In genomic region chr7:34877820-34878219, GRCm38 (mm10) we compare ENCODE assay signal across 15 mouse cellular contexts. TPM values are rescaled to one million over a fixed set of nuclear protein-coding genes. Genes with fewer than 3 reads are reported as not detected.
DNase-seq lines count a peak whose midpoint lies in the region; ATAC-seq and TF ChIP-seq lines count a peak whose summit lies in the region.
"Had no signal": no experiment of that assay in that cellular context is flagged by ENCODE, and none has a peak within 500 bp of the region (broad histone marks: within the 10 kb centered on the region; RNA-seq: fewer than 3 reads in every experiment).

No protein-coding gene starts in this region.

- no peak for TF ChIP-seq CTCF in E14TG2a.4 (conservative IDR thresholded peaks at IDR 0.05; ENCODE audit: low read length)

- no peaks in the 10 kb centered on the region for H3K9me3 ChIP-seq in forebrain, embryonic 15.5 days
- no peaks in the 10 kb centered on the region for H3K9me3 ChIP-seq in forebrain, embryonic 10.5 days
- no peaks in the 10 kb centered on the region for H3K9me3 ChIP-seq in E14TG2a.4 (ENCODE audit: low read length)
- no peaks in the 10 kb centered on the region for H3K9me3 ChIP-seq in embryonic facial prominence, embryonic 14.5 days (ENCODE audit: control insufficient read depth, low read length)
- H3K9me3 ChIP-seq: heart, embryonic 13.5 days; intestine, embryonic 15.5 days; liver, embryonic 12.5 days had no signal

- intact Hi-C loops in left cerebral cortex, postnatal 14 days (cut with DNase I) = no loop called here
- intact Hi-C loops in left cerebral cortex, postnatal 10 days (cut with DNase I) = no loop called here

- DNase-seq in forebrain, embryonic 10.5 days (ENCODE audit: extremely low spot score, low spot score) = no peak
- DNase-seq in left cerebral cortex, postnatal 14 days (ENCODE audit: low spot score in 2 of 2) = peak; percentile 27 to 56
- no peak for DNase-seq in left cerebral cortex, postnatal 10 days (ENCODE audit: extremely low spot score in 1 of 2, low spot score in 2 of 2)
- peak; percentile 59 for DNase-seq in embryonic facial prominence, embryonic 14.5 days (ENCODE audit: low spot score)
- DNase-seq in adrenal gland, adult 8-10 months = no peak
- no peak for DNase-seq in kidney, postnatal 14 days
- DNase-seq: B cell, adult 2 months; cerebellum, adult 11-12 months had no signal

- no peak for ATAC-seq in forebrain, embryonic 15.5 days (replicated peaks)
- ATAC-seq in embryonic facial prominence, embryonic 14.5 days (ENCODE audit: low read depth) = no peak
- ATAC-seq: intestine, embryonic 15.5 days; liver, embryonic 12.5 days had no signal

- peaks cover 4% of the 10 kb centered on the region; the same call in 1 of the 2 replicates for H3K4me1 ChIP-seq in forebrain, embryonic 15.5 days
- no peaks in the 10 kb centered on the region for H3K4me1 ChIP-seq in forebrain, embryonic 10.5 days
- peaks cover 43% of the 10 kb centered on the region for H3K4me1 ChIP-seq in E14TG2a.4 (replicated peaks; ENCODE audit: low read depth, low read length)
- no peaks in the 10 kb centered on the region for H3K4me1 ChIP-seq in embryonic facial prominence, embryonic 14.5 days (ENCODE audit: control insufficient read depth, insufficient read depth, low read length)
- H3K4me1 ChIP-seq: heart, embryonic 13.5 days; intestine, embryonic 15.5 days; liver, embryonic 12.5 days had no signal

- H3K27ac ChIP-seq in forebrain, embryonic 15.5 days (replicated peaks) = 0 out of 2 replicates have a peak overlapping the region, but pooled peaks have one; percentile 46
- no peak overlapping the region for H3K27ac ChIP-seq in forebrain, embryonic 10.5 days
- H3K27ac ChIP-seq in embryonic facial prominence, embryonic 14.5 days (replicated peaks; ENCODE audit: low read depth, low read length) = no peak overlapping the region
- H3K27ac ChIP-seq: heart, embryonic 13.5 days; intestine, embryonic 15.5 days; kidney, postnatal 0 days; liver, embryonic 12.5 days; stomach, postnatal 0 days had no signal

- H3K4me3 ChIP-seq in forebrain, embryonic 15.5 days = no peak overlapping the region
- no peak overlapping the region for H3K4me3 ChIP-seq in forebrain, embryonic 10.5 days
- peak overlapping the region; percentile 37; the same call in 1 of the 2 replicates for H3K4me3 ChIP-seq in E14TG2a.4 (replicated peaks; ENCODE audit: low read length)
- no peak overlapping the region for H3K4me3 ChIP-seq in embryonic facial prominence, embryonic 14.5 days (ENCODE audit: low read depth, low read length)
- H3K4me3 ChIP-seq: heart, embryonic 13.5 days; intestine, embryonic 15.5 days; liver, embryonic 12.5 days had no signal

- H3K9ac ChIP-seq in forebrain, embryonic 15.5 days (replicated peaks) = no peak overlapping the region
- H3K9ac ChIP-seq in embryonic facial prominence, embryonic 14.5 days (ENCODE audit: low read depth, low read length) = no peak overlapping the region
- H3K9ac ChIP-seq: heart, embryonic 13.5 days; intestine, embryonic 15.5 days; liver, embryonic 12.5 days had no signal

- no peaks in the 10 kb centered on the region for H3K27me3 ChIP-seq in forebrain, embryonic 15.5 days
- H3K27me3 ChIP-seq in forebrain, embryonic 10.5 days (ENCODE audit: poor library complexity, severe bottlenecking) = no peaks in the 10 kb centered on the region
- H3K27me3 ChIP-seq in E14TG2a.4 (ENCODE audit: insufficient read depth, low read length) = no peaks in the 10 kb centered on the region; the same call in 1 of the 2 replicates
- H3K27me3 ChIP-seq in embryonic facial prominence, embryonic 14.5 days (replicated peaks; ENCODE audit: control insufficient read depth, insufficient read depth, low read length) = no peaks in the 10 kb centered on the region
- H3K27me3 ChIP-seq: heart, embryonic 13.5 days; intestine, embryonic 15.5 days; liver, embryonic 12.5 days had no signal

- no peak overlapping the region for H3K4me2 ChIP-seq in forebrain, embryonic 15.5 days (replicated peaks)
- no peak overlapping the region for H3K4me2 ChIP-seq in embryonic facial prominence, embryonic 14.5 days (ENCODE audit: low read depth, low read length)
- H3K4me2 ChIP-seq: heart, embryonic 13.5 days; intestine, embryonic 15.5 days; liver, embryonic 12.5 days had no signal

- H3K36me3 ChIP-seq in forebrain, embryonic 15.5 days = no peaks in the 10 kb centered on the region
- no peaks in the 10 kb centered on the region for H3K36me3 ChIP-seq in forebrain, embryonic 10.5 days (replicated peaks)
- no peaks in the 10 kb centered on the region for H3K36me3 ChIP-seq in E14TG2a.4 (ENCODE audit: insufficient read depth, low read length)
- no peaks in the 10 kb centered on the region for H3K36me3 ChIP-seq in embryonic facial prominence, embryonic 14.5 days (ENCODE audit: control insufficient read depth, insufficient read depth, low read length)
- H3K36me3 ChIP-seq: heart, embryonic 13.5 days; intestine, embryonic 15.5 days; liver, embryonic 12.5 days had no signal

- 40% methylated on average over 7 of the region's 7 CpGs for WGBS in forebrain, embryonic 15.5 days
- 69% methylated on average over 7 of the region's 7 CpGs for WGBS in forebrain, embryonic 10.5 days
- WGBS in embryonic facial prominence, embryonic 14.5 days = 34% methylated on average over 7 of the region's 7 CpGs

RNA-seq across cellular contexts. Expression of gene Pepd, which starts 34.4 kb away (rescaled TPM):
- 51.4 and 51.7 TPM in 2 replicates for polyA plus RNA-seq in forebrain, embryonic 15.5 days (2015; fragmentation: Nextera tagmentation; extraction: Ambion mirVana)
- polyA plus RNA-seq in forebrain, embryonic 10.5 days (2016; fragmentation: Nextera tagmentation; extraction: Ambion mirVana) = 74.0 and 78.5 TPM in 2 replicates
- total RNA-seq in left cerebral cortex, postnatal 14 days (2021) = 10 to 100 TPM; 27.7 to 31.5 TPM
- 10 to 100 TPM; 31.8 to 32.4 TPM for total RNA-seq in left cerebral cortex, postnatal 10 days (2021)
- 72.3 and 83.0 TPM in 2 replicates for polyA plus RNA-seq in embryonic facial prominence, embryonic 14.5 days (2014; fragmentation: Nextera tagmentation; extraction: Ambion mirVana)
- total RNA-seq in adrenal gland, adult 8-10 months (2022) = 100 to 1,000 TPM in 2 of 4 experiments, 10 to 100 TPM in 2; 76.5 to 139 (median 99.3) TPM

Comparison
In these comparisons a context has a peak if more than half of its experiments do, and no peak if none do; other contexts are left out.
1. DNase-seq: peak in left cerebral cortex, postnatal 14 days (2 of 2) and embryonic facial prominence, embryonic 14.5 days (single experiment); none in forebrain, embryonic 10.5 days (single experiment), left cerebral cortex, postnatal 10 days (0 of 2), adrenal gland, adult 8-10 months (single experiment) and kidney, postnatal 14 days (single experiment).